Mouse (Mus musculus) bone marrow macrophage, adult 2 months (primary cell): ENCODE measurements around the gene Gm10638.

Experiments
- CTCF ChIP-seq: IDR thresholded peaks from 2 replicates; pipeline ENCODE4 v1.5.1; 2012; ENCODE audit warnings: low read depth, mild to moderate bottlenecking, low read length, moderate library complexity
- POLR2A ChIP-seq: IDR thresholded peaks from 2 replicates; pipeline ENCODE4 v1.6.1; 2012; ENCODE audit warnings: mild to moderate bottlenecking, low read depth, low read length, borderline replicate concordance

DNA sequence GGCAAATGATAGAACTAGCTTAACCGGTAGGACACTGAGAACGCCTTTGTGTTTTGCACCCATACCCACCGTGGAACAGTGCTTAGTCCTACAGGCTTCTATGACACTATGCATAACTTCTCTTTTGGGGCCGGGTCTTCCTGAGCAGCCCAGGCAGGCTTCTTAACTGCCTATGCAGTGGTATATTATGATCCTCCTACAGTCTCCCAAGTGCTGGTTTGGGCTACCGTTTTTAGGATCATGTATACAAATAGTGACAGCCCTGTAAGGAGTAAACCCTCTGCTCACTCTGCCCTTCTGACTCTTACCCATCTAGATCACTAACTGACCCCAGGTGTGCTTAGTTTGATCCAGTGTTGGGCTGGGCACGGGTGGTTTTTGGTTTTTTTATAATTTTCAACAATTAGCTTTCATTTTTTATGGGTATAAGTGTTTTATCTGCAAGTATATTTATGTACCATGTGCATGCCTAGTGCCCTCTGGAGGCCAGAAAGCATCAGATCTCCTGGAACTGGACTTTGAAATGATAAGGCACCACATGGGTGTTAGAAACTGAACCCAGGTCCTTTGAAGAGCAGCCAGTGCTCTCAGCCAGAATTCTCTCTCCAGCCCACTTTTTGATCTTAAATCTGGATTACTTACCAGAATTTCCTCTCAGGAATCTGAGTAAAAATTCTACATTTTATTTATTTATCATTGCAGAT, 24.6 kb upstream of the Gm10638 start:
- TF ChIP-seq CTCF (no peak), POLR2A (no peak)
